Mouse (Mus musculus) adipocyte (in vitro differentiated cells): ENCODE results near the gene Fbxo2.

Experiments
- DNase-seq: peaks from one replicate; pipeline ENCODE4 v3.0.0-alpha.2; 2016; ENCODE audit warnings: low spot score

The Fbxo2 gene

DNA sequence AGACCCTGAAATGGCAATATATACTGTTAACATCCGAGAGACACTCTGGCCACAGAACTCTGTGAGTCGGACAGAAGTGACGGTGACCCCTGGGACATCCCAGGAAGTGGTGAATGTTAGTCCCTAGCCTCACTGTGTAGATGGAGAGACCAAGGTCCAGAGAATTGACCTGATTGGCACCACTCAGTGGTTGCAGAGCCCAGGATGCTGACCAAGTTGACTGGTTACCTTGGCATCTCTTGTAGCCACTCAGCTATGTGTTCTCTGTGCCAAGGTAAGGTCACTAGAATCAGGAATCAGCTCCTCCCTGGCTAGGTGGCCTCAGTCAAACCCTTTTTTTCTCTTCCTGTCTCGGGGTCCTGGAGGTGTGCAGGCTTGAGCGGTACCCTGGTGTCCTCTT is 16.7 kb upstream of the Fbxo2 start:
- no peak for DNase-seq

DNA sequence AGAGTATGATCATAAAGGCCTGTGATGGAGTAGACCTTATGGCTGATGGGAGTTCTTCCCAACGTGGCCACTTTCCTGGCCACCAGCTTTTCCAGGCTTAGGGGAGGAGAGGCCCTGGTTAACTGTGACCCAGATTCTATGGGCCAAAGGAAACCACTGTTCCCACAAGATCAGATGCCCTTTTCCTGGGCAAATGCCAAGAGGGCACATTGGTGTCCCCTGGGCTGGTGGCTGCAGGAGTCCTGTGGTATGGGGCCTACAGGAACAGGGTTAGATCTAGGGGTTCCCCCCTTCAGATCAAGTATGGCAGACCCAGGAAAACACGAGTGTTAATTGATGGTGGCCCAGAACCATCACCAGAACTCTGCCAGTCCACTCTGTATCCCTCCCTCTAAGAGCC is 12.7 kb upstream of the Fbxo2 start:
- no peak for DNase-seq

DNA sequence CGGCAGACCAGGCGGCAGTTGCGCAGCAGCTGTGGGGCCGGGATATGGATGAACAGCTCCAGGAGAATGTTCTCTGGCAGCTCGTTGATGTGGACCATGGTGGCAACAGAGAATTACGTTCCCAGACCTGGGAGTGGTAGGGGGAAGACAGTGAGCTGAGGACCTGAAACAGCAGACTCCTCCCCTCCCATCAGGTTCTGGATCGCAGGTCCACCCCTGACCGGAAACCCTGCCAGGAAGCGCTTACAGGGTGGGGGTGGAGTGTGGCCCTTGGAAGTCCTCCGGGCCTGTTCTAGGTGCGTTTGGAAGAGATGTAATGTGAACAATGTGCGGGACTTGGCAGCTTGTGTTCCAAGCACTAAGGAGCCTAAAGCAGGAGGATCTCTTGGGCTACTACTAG is 10.9 kb upstream of the Fbxo2 start:
- DNase-seq: no peak

DNA sequence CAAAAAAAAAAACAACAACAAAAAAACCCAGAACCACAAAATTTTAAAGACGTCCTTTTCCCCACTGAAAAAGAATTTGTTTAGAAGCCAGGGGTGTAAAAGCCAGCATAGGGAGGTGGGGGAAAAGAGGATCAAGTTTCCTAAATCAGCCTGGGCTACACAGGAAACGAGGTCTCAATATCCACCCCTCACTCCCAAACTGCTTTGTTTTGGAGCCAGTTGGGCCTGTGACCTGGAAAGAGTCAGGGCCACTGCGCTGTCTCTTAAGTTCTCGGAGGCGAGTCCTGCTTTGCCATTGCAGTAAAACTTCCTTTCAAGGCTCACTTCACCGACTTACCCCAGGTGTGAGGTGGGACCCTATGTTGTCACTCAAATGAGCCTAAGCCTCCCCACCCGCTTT is 10.2 kb upstream of the Fbxo2 start:
- peak; percentile 34 for DNase-seq

DNA sequence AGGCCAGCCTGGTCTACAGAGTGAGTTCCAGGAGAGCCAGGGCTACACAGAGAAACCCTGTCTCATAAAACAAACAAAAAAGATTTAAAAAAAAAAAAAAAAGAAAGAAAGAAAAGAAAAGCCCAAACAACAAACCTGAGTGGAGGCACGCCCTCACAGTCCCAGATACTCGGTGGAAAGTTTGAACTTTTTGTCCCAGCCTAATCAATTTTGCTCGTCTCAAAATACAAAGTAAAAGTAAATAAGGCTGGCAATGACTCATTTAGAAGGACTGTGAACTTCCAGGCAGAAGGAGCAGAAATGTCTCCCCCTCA is 9.5 kb upstream of the Fbxo2 start:
- no peak for DNase-seq

DNA sequence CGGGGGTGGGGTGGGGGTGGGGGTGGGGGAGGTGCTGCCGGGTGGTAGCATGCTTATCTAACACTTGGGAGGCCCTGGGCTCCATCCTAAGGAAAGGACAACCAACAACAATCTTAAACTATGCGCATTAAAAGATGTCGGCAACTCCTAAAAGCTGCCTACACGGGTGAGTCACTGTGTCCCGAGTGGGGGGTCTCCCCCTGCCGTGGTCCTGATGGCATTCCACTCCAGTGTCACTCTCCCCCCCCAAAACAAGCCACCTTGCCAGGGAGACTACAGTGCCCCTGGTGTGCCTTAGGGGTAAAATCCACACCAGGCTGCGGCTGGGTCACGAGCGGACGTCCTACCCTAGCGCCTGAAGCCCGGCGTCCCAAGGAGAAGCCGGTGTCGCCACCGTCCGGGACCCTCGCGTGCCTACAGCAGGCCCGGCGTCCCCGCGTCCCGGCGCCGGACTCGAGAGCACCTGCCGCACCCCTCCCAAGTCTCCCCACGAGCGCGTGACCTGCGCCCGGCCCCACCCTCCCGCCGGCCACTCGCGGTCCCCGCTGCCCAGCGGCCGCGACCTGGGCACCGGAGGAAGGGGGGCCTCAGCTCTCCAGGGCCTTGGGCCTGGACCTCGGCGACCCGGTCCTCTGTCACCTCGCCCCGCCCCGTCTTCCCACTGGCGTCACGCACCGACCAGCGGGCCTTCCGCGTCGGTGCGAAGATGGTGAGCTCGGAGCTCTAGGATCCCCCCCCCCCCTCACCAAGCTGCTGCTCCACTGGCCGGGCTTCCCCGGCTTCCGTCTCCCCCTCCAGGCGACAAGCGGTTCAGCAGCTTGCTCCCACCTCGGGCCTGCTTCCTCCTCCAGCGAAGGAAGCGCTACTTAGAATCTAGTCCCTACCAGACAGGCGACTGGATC is 8.9 kb upstream of the Fbxo2 start, which contains the start of gene Fbxo6:
Gene Fbxo6, minus strand, starts transcription at position 874 of the 902 bp plus-strand sequence.
- peak; percentile 89 for DNase-seq

DNA sequence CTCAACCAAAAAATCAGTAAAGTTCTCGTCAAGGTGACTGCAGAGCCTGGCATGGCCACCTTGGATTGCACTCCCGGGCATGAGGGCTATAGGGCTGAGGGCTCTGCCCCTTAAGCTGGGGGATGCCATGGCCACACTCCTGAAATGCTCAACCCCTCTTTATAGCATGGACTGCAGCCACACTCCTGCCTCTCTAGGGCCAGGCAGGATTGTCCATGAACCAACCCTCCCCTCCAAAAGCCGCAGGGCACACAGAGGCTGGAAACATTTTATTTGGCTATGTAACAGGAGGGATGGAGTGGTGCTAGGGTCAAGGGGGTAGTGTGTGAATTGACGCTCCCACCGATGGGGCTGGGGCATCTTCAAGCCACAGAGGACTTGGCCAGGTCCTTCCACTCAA is 7.9 kb upstream of the Fbxo2 start:
- DNase-seq: no peak

DNA sequence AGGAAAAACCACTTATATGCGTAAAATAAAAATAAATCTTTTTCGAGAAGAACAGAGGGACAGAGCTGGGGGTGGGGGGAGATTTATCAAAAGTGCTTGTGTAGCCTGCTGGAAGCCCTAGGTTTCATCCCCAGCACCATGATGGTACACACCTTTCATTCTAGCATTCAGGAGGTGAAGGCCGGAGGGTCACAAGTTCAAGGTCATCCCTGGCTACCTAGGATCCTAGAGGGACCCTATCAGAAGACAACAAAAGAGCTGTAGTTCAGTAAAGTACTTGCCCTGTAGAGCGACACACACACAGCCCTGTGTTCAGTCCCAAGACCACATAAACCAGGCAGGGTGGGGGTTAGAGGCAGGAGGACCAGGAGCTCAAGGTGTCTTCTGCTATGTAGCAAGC is 6.4 kb upstream of the Fbxo2 start:
- DNase-seq: no peak

DNA sequence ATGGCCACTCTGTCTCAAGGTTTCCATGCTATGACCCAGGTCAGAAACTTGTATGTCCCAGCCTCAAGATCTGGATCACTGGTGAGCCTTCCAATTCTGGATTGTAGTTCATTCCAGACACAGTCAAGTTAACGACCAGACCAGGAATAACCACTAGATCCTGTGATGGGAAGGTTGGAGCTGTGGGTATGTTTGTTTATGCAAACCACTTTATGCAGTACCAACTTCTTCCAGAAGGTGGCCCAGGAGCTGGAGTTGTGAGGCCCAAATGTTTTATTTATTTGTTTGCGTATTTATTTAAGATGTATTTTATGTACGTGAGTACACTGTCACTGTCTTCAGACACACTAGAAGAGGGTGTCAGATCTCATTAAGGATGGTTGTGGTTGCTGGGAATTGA is 5.4 kb upstream of the Fbxo2 start:
- peak; percentile 68 for DNase-seq

DNA sequence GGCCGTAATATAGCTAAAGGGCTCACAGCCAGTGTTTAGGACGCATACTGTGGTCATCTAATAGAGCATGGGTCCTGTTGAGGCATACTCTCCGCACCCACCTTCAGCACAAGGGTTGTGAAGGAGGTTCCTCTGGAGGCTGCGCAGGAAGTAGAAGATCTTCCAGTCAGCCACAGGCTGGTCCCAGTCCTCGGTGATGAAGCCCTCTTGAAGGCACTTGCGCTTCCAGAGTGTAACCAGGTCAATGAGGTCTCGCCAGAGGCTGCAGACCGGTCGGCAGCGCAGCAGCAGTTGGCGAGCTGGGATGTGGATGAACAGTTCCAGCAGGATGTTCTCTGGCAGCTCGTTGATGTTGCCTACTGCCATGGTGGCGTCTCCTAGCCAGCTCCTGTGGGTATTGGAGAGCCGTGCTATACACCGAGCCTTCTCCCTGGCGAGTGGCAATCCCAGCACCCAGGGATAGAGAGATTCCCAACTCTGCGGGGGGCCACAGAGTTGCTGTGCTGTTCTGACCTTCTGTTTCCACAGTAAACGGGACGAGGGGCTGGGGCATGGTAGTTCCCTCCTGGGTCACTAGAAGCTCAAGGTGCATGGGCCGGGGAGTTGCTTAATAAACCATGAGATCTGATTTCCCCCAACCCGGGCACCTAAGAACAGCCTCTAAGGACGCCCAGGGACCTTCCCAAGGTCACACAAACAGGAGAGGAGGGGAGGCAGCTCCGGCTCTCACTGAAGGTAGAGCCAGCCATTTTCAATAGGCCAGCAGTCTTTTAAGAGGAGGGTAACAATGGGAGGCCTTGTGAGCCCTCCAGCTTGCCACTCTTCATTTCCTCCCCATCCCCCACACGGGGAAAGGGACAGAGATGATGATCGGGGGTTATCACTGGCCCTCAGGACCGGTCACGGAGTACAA is 1.7 kb upstream of the Fbxo2 start:
- no peak for DNase-seq

DNA sequence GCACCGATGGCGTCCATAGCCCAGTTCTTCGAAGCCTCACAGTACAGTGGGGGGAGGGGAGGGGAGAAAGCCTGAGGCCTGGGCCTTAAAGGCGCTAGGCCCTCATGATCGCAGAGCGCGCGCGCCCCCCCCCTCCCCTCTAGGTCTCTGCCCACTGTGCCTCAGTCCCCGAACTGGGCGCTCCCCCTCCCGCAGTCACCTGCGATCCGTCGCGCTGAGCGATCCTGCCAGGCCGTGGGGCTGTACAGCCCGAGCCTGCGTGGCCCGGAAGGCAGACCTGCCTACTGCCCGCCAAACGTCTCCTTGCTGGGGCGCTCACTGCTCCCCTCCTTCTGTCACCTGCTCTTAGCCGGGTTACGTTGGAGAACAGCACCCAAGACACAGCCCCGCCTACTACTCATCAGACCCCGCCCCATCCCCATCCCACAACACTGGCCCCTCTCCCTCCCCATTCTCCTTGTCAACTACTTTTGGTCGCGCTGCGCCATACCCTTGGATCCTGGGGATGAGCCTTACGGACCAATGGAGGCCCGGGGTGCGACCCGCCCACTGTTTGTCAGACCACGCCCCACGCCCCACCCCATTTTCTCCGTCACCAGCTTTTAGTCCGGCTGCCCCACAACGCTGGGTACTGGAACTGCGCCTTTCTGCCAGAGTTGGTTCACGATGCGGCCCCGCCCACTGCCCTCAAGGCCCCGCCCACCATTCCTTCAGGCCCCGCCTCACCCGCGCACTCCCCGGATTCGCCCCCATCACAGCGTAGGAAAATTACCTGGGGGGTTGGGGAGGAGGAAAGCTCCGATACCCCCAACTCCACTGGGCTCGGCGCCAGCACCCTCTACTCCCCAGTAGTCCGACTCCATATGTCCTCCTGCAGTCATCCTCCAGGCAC is 631 bp upstream of the Fbxo2 start:
- peak; percentile 91 for DNase-seq

DNA sequence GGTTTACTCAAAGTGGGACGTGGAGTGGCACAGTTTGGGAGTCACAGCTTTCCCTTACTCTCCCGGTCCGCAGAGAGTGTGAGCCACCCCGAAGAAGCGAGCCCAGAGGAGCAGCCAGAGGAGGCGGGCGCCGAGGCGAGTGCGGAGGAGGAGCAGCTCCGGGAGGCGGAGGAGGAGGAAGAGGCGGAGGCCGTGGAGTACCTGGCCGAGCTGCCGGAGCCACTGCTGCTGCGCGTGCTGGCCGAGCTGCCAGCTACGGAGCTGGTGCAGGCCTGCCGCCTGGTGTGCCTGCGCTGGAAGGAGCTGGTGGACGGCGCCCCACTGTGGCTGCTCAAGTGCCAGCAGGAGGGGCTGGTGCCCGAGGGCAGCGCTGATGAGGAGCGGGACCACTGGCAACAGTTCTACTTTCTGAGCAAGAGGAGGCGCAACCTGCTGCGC is 3.6 kb downstream of the Fbxo2 start:
- DNase-seq: no peak

DNA sequence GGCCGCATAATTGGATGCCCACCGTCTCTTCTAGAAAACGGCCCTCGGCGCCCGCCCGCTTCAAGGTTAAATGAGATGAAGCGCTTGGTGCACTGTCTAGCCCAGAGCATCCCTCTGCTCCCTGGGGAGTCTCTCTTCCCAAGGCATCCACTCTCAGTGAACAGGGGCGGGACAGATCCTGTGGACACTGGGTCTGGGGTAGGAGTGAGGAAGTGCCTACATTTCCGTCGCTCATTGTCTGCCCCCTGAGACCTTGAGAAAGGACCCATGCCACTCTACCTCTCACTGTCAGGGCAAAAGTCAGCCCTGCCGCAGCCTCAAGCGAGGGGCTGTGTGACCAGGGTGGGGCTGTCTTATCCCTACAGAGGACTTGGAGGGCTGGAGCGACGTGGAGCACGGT is 4.0 kb downstream of the Fbxo2 start:
- DNase-seq: no peak

DNA sequence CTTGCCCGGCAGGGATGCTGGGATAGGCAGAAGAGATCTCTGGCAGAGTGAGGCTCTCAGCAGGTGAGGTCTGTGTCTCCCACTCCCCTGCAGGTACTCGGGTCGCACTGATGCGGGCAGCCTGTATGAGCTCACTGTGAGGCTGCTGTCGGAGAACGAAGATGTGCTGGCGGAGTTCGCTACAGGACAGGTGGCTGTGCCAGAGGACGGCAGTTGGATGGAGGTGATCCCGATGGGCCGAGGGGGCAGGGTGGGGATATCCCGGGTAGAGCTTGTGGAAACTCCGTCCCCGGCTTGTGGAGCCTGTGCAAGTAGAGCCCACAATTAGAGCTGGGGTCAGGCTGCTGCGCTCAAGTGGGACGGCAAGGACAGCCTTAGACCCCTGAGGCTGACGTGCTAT is 5.1 kb downstream of the Fbxo2 start:
- no peak for DNase-seq

DNA sequence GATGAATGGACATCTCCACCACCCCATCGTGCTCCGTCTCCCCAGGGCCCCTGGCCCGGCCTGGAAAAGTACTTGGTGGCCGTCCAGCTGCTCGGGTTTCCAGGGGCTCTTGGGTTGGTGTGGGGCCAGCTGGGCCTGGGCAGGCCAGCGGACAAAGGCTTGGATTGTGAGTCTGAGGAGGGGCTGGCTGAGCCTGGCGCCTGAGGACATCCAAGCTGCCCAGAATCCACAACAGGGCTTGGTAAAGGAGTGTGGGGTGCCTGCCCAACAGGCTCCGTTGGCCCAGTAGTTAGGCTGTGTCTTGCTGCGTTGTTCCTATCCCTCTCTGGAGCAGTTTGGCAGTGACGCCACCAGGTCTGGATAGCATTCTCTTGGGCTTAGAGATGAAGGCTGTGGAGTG is 6.0 kb downstream of the Fbxo2 start:
- DNase-seq: no peak

DNA sequence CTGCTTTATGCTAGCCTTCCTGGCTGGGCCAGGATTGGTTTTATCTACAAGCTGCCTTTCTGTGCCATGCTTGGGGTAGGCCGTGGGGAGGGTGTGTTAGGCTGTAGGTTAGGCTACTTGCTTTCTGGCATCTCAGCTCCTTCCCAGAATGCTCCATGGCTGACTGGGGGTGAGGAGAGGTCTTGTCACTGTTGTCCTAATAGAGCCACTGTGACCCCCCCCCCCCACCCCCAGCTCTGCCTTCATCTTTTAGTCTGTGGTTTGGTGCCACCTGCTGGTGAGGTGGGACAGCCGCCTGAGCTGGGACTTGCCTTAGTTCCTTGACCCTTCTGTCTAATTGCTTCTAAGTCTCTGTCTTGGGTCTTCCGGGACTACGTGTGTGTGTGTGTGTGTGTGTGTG is 6.6 kb downstream of the Fbxo2 start:
- DNase-seq: peak; percentile 80

DNA sequence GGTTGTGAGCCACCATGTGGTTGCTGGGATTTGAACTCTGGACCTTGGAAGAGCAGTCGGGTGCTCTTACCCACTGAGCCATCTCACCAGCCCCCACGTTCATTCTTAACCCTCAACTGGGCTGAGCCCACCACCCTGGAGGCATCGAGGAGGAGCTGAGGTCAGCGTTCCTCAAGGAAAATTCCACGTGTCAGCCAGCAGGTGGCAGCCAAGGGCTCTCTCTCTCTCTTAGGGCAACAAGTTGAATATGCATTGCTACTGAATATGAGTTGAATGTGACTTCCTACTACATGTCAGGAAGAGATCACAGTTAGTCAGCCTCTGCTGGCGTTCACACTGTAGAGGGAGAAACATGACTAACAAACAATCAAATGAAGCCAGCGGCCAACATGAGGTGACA is 7.9 kb downstream of the Fbxo2 start:
- DNase-seq: peak; percentile 61

DNA sequence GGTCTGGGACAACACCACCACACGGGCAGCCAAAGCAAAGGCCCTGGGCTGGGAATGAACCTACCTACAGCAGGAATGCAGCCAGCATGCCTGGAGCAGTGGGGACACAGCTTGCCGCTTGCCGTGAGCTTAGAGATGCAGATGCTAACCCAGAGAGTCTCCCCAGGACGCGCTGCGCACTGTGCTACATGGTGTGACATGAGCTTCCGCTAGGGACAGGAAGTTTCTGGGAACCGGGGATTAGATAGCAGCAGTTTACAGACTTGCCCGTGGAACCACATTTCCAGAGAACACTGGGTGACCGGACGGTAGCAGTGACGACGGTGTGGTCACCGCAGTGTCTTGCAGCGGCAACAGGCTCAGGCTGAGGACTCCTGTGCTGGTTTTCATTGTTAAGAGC is 9.2 kb downstream of the Fbxo2 start:
- no peak for DNase-seq

DNA sequence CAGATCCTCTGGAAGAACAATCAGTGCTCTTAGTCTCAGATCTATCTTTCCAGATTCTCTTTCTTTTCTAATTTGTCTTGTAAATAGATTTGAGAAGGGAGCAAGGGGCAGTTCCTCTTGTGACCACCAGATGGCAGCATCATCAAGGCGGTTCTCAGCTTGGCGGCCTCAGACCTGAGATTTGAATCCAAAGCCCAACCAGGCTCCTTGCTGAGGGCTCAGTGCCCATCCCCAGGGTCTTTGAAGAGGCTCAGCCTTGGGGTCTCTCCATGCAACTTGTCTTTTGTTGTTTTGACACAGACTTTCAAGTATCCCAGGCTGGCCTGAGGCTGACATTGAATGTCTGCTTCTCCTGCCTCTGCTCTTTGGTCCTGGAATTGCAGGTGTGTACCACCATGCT is 10.4 kb downstream of the Fbxo2 start:
- peak; percentile 59 for DNase-seq

DNA sequence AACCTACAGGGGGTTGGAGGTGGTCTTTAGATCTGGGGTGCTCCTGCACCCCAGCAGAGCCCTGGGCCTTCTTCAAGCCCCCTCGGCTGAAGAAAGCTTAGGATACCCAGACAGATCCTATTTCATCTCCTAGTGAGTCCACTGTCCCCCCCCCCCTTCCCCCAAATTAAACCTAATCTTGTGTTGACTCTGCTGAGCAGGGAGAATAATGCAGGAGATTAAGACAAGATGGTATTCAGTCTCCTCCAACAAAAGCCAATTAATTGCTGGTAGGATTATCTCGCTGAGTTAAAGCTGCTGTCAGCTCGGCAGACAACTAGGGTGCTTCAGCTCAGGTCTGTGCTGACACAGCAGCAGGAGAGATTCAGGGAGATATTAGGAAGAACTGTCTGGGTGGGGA is 10.8 kb downstream of the Fbxo2 start:
- DNase-seq: no peak

DNA sequence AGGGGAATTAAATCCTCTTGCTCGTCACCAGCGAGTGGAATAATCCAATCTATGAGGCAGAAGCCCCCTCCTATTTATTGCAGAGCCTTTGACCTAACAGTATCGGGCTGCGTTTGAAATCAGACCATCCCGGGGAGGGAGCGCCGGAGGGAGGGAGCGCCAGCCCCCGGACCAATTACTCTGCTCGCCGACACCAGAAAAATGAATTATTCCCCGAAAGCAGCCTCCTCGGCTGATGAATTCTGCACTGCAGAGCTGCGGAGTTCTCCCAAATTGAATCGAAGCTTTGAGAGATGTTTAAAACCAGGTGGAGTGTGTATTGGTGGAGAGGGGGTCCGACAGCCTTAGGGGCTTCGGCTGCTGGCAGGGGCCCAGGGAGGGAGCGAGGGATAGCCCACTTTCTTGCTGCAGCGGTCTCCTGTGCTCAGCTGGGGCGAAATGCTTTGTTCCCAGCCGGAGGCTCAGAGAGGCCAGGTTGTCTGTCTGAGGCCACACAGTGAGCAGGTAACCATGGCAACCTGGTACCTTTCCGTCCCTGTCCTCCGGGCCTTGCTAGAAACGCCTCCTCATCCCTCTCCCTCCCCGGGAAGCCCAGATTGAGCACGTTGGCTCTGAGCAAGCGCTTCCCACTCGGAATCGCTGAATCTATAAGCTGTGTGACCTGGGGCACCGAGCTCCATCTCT is 13.5 kb downstream of the Fbxo2 start:
- no peak for DNase-seq

DNA sequence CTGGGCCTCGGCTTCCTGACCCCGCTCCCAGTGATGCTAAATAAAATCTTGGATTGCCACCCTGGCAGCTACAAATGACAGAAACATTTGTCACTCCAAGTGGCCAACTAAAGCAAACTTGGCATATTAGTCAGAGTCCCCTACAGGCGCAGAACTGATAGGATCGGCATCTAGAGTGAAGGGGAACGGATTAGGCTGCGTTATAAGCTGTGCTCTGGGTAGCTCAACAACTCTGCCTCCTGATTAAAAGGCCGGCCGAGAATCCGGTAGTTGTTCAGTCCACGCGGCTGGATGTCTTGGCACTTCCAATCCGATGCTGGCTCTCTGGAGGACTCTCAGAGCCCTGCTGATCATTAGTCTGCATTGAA is 14.1 kb downstream of the Fbxo2 start:
- DNase-seq: no peak
